Mouse (Mus musculus) midbrain, embryonic 12.5 days (tissue): ENCODE measurements around the gene Stk11. TPM values are rescaled to one million over a fixed set of nuclear protein-coding genes. Genes with fewer than 3 reads are reported as not detected.

ENCODE experiments used
- ATAC-seq: fragments of 200-750 bp; cut with Nextera tagmentation; 2 replicates; pipeline ENCODE4 v1.8.0; 2017; ENCODE audit warnings: low read depth, moderate TSS enrichment, moderate library complexity; ENCODE audit not compliant: low FRiP score
- H3K27ac ChIP-seq: fragments of 300-500 bp; sonication (generic); replicated peaks from 2 replicates; pipeline ENCODE4 v1.5.1; 2016; ENCODE audit warnings: mild to moderate bottlenecking
- H3K27me3 ChIP-seq: fragments of 300-500 bp; sonication (generic); 2 replicates; pipeline ENCODE4 v1.6.1; 2016; ENCODE audit warnings: mild to moderate bottlenecking
- H3K36me3 ChIP-seq: fragments of 300-500 bp; sonication (generic); 2 replicates; pipeline ENCODE4 v1.6.1; 2016
- H3K4me1 ChIP-seq: fragments of 300-500 bp; sonication (generic); 2 replicates; pipeline ENCODE4 v1.6.1; 2016
- H3K4me2 ChIP-seq: fragments of 300-500 bp; sonication (generic); replicated peaks from 2 replicates; pipeline ENCODE4 v1.6.1; 2016; ENCODE audit warnings: mild to moderate bottlenecking, moderate library complexity
- H3K4me3 ChIP-seq: fragments of 300-500 bp; sonication (generic); 2 replicates; pipeline ENCODE4 v1.5.1; 2016; ENCODE audit warnings: mild to moderate bottlenecking
- H3K9ac ChIP-seq: fragments of 300-500 bp; sonication (generic); replicated peaks from 2 replicates; pipeline ENCODE4 v1.6.1; 2016; ENCODE audit warnings: mild to moderate bottlenecking, moderate library complexity
- H3K9me3 ChIP-seq: fragments of 300-500 bp; sonication (generic); 2 replicates; pipeline ENCODE4 v1.6.1; 2016; ENCODE audit warnings: mild to moderate bottlenecking
- WGBS: fragments of 180-500 bp; shearing (Covaris S2); methylation state at CpG from one replicate; pipeline ENCODE4 v1.1.7; 2016; 5-methylcytosine and 5-hydroxymethylcytosine counted together
- polyA plus RNA-seq: library from polyadenylated mRNA; unstranded; fragments of >200 nt; fragmentation: Nextera tagmentation; extraction: Ambion mirVana; gene quantifications from 2 replicates; pipeline ENCODE4 v1.2.1, GENCODE M21; 2016

The Stk11 gene
- polyA plus RNA-seq, 1 experiment from 2014 or later, result 20.3 TPM

DNA sequence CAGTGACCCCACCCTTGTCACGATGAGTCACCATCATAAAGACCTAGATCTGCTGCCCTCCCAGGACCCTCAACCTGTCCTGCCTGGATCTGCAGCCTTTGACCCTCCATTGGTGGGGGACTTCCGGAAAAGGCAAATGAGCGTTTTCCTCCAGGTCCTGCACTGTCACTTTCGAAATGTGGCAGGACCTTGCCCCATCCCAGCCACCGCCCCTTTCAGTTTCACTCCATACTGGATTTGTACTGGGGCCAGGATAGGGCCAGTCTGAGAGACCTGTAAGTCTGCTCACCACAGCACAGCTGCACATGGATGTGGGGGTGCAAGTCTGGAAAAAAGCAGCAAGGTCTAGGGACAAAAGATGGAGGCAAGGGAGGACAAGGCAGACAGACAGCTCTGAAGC, 17.0 kb upstream of the Stk11 start:
- H3K4me2 ChIP-seq, result no peak overlapping the region
- 88% methylated on average over 5 of the region's 5 CpGs for WGBS
- H3K27me3 ChIP-seq, result no peaks in the 10 kb centered on the region
- no peak overlapping the region for H3K9ac ChIP-seq
- H3K4me3 ChIP-seq, result no peak overlapping the region
- no peak for ATAC-seq
- H3K36me3 ChIP-seq, result no peaks in the 10 kb centered on the region
- no peak overlapping the region for H3K27ac ChIP-seq
- peaks cover 21% of the 10 kb centered on the region for H3K4me1 ChIP-seq
- H3K9me3 ChIP-seq, result no peaks in the 10 kb centered on the region

DNA sequence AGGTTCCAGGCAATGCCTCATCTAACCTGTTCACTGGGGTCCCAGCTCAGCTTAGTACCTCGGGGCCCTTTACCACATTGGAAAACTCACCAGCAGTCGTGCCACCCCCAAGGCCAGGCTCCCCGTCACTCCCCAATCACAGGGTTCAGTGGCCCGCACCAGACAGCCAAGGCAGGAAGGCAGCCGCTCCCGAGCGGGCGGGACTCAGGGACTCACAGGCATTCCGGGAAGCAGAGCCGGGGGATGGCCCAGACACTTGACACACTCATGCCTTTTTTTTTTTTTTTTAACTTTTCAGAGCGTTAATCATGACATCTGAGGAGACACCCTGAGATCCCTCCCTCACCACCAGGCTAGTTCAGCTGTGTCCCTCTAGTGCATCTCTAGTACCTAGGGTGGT, 14.6 kb upstream of the Stk11 start:
- no peak overlapping the region for H3K4me3 ChIP-seq
- H3K4me1 ChIP-seq, result peaks cover 21% of the 10 kb centered on the region
- no peak overlapping the region for H3K27ac ChIP-seq

DNA sequence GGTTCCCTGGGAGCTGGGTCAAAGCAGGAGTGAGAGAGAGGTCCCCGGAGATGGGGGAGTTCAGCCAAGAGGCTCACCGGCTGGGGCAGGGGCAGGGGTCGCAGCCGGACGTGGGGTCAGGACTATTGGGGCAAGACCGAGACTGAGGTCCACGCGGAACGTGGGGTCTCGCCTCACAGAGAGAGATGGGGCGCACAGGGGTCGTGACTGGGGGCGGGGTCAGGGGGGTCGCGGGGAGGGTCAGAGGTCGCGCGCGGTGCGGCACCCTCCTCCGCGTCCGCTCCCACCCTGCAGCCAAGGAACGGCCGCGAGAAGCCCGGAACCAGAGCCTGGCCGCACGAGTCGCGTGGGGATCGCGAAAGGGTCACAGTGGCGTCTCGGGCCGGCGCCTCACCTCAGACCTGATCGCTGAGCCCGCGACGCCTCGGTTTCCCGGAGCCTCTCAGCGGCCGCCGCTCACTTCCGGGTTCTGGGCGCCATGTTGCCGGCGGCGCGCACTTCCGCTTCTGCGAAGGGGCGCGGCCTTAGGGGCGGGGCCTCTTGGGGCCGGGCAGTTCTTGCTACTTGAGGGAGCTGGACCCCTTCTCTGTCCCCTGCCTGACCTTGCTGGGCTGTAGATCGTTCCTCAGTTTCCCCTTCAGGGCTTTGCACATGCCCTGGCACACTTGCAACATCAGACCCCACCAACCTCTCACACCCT, 13.2 kb upstream of the Stk11 start:
- H3K36me3 ChIP-seq, result no peaks in the 10 kb centered on the region
- peak overlapping the region; percentile 88 for H3K9ac ChIP-seq
- 0 out of 2 replicates have a peak, but pooled peaks cover 2% of the 10 kb centered on the region for H3K27me3 ChIP-seq
- peak; percentile 92 for ATAC-seq
- under 1% methylated on average over 50 of the region's 59 CpGs for WGBS
- peak overlapping the region; percentile 56 for H3K27ac ChIP-seq
- peak overlapping the region; percentile 95 for H3K4me3 ChIP-seq
- H3K4me2 ChIP-seq, result peak overlapping the region; percentile 94
- H3K9me3 ChIP-seq, result no peaks in the 10 kb centered on the region
- H3K4me1 ChIP-seq, result peaks cover 17% of the 10 kb centered on the region

More for the DNA sequence above, 14.6 kb upstream of the Stk11 start:
- ATAC-seq, result no peak
- Histone ChIP-seq H3K9ac (no peak overlapping the region), H3K36me3 (no peaks in the 10 kb centered on the region), H3K9me3 (no peaks in the 10 kb centered on the region), H3K4me2 (peak overlapping the region; percentile 94; the same call in 1 of the 2 replicates), H3K27me3 (no peaks in the 10 kb centered on the region)
- 65% methylated on average over 11 of the region's 11 CpGs for WGBS

DNA sequence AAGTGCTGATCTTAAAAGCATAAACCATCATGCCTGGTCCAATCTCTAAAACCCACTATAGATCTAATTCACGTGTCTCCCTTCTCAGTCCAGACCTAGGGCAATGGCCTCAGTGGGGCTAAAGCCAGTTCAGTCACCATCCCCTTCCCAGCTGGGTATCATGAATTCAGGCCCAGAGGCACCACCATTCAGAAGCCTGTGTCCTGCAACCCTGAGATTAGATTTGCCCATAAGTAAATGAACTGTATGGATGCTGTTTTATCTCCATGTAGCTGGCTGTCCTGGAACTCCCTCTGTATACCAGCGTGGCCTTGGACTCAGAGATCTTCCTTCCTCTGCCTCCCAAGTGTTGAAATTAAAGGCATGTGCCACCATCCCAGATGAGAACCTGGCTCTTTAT, 12.6 kb upstream of the Stk11 start:
- H3K4me2 ChIP-seq, result peak overlapping the region; percentile 94

DNA sequence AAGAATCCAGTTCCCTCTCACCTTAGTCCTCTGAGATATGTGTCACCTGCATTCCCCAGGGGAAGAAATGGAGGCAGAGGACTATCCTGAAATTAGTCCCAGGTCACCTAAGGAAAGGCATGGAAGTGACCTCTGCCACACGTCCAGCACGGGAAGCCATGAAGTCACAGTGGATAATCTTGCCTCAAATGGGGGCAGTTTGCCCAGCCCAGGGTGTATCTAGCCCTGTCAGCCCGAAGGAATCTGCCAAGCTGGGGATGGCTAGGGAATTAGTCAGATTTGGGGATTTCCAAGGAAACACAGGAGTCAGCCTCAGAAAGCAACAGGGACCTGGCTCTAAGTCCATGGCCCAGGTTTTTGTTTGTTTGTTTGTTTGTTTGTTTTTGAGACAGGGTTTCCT, 11.4 kb upstream of the Stk11 start:
- Histone ChIP-seq H3K27me3 (0 out of 2 replicates have a peak, but pooled peaks cover 8% of the 10 kb centered on the region), H3K27ac (no peak overlapping the region), H3K4me2 (no peak overlapping the region), H3K9me3 (no peaks in the 10 kb centered on the region), H3K9ac (no peak overlapping the region), H3K36me3 (no peaks in the 10 kb centered on the region), H3K4me3 (no peak overlapping the region), H3K4me1 (peaks cover 12% of the 10 kb centered on the region)
- no peak for ATAC-seq
- WGBS, result 85% methylated on average over 3 of the region's 3 CpGs

More for the DNA sequence above, 12.6 kb upstream of the Stk11 start:
- peak overlapping the region; percentile 95; the same call in 1 of the 2 replicates for H3K4me3 ChIP-seq
- peak overlapping the region; percentile 88; the same call in 1 of the 2 replicates for H3K9ac ChIP-seq
- no peaks in the 10 kb centered on the region for H3K36me3 ChIP-seq
- no peak for ATAC-seq
- H3K27ac ChIP-seq, result peak overlapping the region; percentile 46
- H3K4me1 ChIP-seq, result peaks cover 12% of the 10 kb centered on the region
- H3K9me3 ChIP-seq, result no peaks in the 10 kb centered on the region
- H3K27me3 ChIP-seq, result 0 out of 2 replicates have a peak, but pooled peaks cover 8% of the 10 kb centered on the region
- 83% methylated on average over 2 of the region's 2 CpGs for WGBS

DNA sequence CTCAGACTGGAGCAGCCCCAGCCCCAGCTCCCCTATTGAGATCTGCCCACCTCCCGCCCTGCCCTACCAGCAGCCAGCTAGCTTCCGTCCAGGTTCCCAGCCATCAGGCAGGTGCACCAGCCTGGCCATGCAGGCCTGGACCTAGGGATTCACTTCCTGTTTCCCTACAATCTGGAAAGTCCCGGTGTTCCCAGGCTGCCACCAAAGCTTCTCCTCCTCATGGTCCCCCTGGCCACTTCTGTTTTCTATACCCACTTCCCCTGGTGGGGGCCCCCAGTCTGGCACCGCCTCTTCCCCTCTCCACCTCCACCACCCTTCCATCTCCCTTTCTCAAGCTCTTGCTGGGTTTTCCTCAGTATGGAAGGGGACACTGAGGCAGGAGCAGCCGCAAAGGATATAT, 10.1 kb upstream of the Stk11 start, which contains the start of gene Sbno2:
Gene Sbno2, minus strand, starts transcription at position 112 of the 400 bp plus-strand sequence.
- Histone ChIP-seq H3K4me2 (no peak within 1 kb of the TSS), H3K9ac (0 out of 2 replicates have a peak within 1 kb of the TSS, but pooled peaks have one; percentile 11), H3K9me3 (no peaks in the 10 kb centered on the region), H3K36me3 (no peaks in the 10 kb centered on the region), H3K4me1 (peaks cover 12% of the 10 kb centered on the region), H3K27me3 (0 out of 2 replicates have a peak, but pooled peaks cover 8% of the 10 kb centered on the region), H3K27ac (no peak within 1 kb of the TSS), H3K4me3 (no peak within 1 kb of the TSS)
- no peak for ATAC-seq
- 72% methylated on average over 5 of the region's 5 CpGs for WGBS

DNA sequence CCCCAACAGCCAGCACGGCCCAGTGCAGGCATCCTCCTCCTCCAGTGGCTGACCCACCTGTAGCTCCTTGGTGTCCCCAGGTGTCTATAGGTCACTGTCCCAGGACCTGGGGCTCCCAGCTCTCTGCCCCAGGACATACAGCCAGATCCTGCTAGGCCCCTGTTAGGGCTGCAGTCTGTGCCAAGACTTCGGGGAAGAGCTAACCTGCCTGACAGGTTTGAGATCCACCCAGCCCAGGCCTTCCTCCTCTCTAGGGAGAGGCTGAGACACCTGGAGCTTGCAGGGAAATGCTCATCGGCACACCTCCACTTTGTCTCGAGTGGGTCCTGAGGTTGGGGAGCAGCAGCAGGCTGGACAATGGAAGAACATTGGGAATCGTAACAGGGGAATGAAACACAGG, 9.7 kb upstream of the Stk11 start:
- 69% methylated on average over 5 of the region's 5 CpGs for WGBS
- H3K27ac ChIP-seq, result no peak overlapping the region
- no peak for ATAC-seq
- H3K4me3 ChIP-seq, result no peak overlapping the region
- H3K27me3 ChIP-seq, result 0 out of 2 replicates have a peak, but pooled peaks cover 8% of the 10 kb centered on the region
- 0 out of 2 replicates have a peak overlapping the region, but pooled peaks have one; percentile 11 for H3K9ac ChIP-seq
- H3K4me1 ChIP-seq, result peaks cover 12% of the 10 kb centered on the region
- no peaks in the 10 kb centered on the region for H3K36me3 ChIP-seq
- no peaks in the 10 kb centered on the region for H3K9me3 ChIP-seq
- no peak overlapping the region for H3K4me2 ChIP-seq

DNA sequence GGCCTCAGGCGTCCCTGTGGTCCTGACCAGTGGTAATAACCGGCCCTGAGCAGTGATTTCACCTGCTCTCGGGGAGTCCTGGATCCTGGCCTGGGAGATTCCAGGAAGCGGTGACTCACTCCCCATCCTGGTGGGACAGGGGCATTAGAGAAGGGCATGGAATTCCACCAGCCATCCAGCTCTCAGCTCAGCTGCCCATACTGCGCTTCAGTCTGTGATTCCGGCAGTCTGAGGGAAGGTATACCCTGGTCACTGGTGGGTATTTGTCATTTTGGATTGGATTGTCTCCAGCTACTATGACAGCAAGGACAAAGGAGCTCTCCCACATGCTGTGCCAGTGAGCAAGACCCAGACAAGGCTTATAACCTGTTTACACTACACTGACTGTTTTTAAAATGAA, 7.9 kb upstream of the Stk11 start:
- no peak for ATAC-seq

DNA sequence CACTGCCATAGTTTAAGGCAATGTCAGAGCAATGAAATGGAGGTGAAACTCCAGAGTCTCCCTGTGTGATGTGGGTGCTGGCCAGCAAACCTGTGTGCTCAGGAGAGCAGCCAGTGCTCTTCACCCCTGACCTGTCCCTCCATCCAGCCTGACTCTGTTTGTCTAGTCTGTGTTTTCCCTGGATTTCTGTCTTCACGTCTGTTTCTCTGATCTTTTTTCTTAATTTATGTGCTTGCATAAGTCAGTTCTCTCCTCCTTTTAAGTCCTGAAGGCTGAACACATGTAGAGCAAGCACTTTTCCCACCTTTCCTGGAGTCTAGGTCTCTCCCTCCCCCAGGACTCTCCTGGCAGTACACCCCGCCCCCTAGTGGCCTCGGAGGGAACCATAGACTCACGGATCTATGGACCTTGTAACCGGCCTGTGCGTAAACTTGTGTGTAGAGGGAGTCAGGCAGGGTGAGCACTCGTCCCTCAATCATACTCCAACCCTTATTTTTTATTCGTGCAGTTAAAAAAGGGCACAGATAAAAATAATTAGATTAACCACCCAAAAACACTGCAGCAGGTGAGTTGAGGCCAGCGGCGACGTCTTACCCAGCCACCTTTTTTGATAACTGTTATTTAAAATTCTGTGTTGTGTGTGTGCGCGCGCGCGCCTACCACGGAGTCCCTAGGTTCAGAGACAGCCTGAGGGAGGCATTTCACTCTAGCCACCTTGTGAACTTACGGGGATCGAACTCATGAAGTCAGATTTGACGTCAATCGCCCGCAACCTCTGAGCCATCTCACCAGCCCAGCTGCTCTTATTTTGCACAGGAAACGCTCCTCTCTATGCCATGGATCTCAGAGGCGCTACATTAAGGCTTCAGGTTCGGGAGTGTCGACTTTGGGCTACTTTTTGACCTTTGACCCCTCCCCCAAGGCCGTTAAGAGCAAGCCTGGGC, 990 bp upstream of the Stk11 start:
- Histone ChIP-seq H3K4me2 (peak overlapping the region; percentile 55), H3K9me3 (no peaks in the 10 kb centered on the region), H3K9ac (peak overlapping the region; percentile 39; the same call in 1 of the 2 replicates), H3K4me1 (peaks cover 26% of the 10 kb centered on the region), H3K27ac (peak overlapping the region; percentile 63), H3K27me3 (no peaks in the 10 kb centered on the region), H3K36me3 (peaks cover 6% of the 10 kb centered on the region; the same call in 1 of the 2 replicates), H3K4me3 (peak overlapping the region; percentile 96)
- peak; percentile 42; the same call in 1 of the 2 replicates for ATAC-seq
- WGBS, result 4% methylated on average over 27 of the region's 27 CpGs

More for the DNA sequence above, 7.9 kb upstream of the Stk11 start:
- H3K4me1 ChIP-seq, result 0 out of 2 replicates have a peak, but pooled peaks cover 2% of the 10 kb centered on the region
- no peaks in the 10 kb centered on the region for H3K9me3 ChIP-seq
- H3K36me3 ChIP-seq, result no peaks in the 10 kb centered on the region
- no peak overlapping the region for H3K4me2 ChIP-seq
- H3K4me3 ChIP-seq, result no peak overlapping the region
- no peak overlapping the region for H3K9ac ChIP-seq
- 79% methylated on average over 6 of the region's 6 CpGs for WGBS
- H3K27me3 ChIP-seq, result 0 out of 2 replicates have a peak, but pooled peaks cover 8% of the 10 kb centered on the region
- no peak overlapping the region for H3K27ac ChIP-seq

DNA sequence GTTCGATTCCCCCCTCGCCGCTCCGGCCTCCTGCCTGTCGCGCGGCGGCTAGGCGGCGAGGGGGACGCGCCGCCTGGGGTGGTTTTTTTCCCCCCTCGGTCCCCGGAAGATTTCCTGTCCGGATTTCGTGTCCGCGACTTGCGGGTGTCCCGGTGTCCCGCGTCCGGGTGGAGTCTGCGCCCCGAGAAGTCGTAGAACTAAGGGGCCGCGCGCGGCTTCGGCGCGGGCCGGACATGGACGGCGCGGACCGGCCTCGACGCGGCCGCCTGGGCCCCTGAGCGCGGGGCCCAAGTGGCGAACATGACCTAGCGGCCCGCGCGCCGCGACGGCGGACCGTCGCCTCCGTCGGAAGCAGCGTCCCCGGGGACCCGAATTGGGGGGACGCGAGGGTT, 337 bp downstream of the Stk11 start:
- Histone ChIP-seq H3K4me1 (peaks cover 33% of the 10 kb centered on the region), H3K27ac (peak overlapping the region; percentile 67), H3K4me2 (peak overlapping the region; percentile 98), H3K27me3 (no peaks in the 10 kb centered on the region), H3K9ac (peak overlapping the region; percentile 82), H3K4me3 (peak overlapping the region; percentile 96), H3K36me3 (peaks cover 18% of the 10 kb centered on the region), H3K9me3 (no peaks in the 10 kb centered on the region)
- no peak for ATAC-seq
- WGBS, result under 1% methylated on average over 63 of the region's 63 CpGs

DNA sequence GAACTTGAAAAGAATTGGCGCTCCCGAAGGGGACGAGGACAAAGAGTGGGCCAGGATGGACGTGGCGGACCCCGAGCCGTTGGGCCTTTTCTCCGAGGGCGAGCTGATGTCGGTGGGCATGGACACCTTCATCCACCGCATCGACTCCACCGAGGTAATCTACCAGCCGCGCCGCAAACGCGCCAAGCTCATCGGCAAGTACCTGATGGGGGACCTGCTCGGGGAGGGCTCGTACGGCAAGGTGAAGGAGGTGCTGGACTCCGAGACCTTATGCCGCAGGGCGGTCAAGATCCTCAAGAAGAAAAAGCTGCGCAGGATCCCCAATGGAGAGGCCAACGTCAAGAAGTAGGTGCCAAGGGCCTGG, 942 bp downstream of the Stk11 start:
- 1% methylated on average over 27 of the region's 27 CpGs for WGBS
- ATAC-seq, result no peak
- Histone ChIP-seq H3K27me3 (no peaks in the 10 kb centered on the region), H3K4me1 (peaks cover 33% of the 10 kb centered on the region), H3K9me3 (no peaks in the 10 kb centered on the region), H3K36me3 (peaks cover 23% of the 10 kb centered on the region), H3K9ac (peak overlapping the region; percentile 82), H3K4me2 (peak overlapping the region; percentile 98), H3K27ac (peak overlapping the region; percentile 27; the same call in 1 of the 2 replicates), H3K4me3 (peak overlapping the region; percentile 96)
